Mouse (Mus musculus): ENCODE measurements around the gene Slc35f1. TPM values are rescaled to one million over a fixed set of nuclear protein-coding genes. Genes with fewer than 3 reads are reported as not detected.

Slc35f1 gene
- polyA plus RNA-seq, 1 experiment from 2014 or later = 1.1 TPM

DNA sequence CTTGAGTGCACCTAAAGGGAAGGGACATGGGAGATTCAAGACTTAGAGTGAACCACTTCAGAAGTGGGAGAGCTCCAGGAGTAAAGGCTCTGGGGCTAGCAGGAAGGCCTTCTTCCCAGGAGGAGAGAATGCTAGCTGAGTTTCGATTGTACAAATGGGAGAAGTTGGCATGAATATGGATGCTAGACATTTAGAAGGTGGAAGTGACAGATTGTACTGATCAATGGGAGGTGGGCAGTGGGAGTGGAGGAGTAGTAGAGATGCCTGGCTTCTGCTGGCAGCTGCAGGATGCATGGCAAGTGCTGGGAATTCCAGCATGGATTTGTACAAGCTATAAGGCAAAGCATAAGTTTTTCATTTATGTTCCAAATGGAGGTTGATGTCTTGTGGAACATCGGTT lies 370.4 kb downstream of the Slc35f1 start:
- H3K9ac ChIP-seq (ENCODE audit: low read length) = no peak overlapping the region
- WGBS = 81% methylated on average over 2 of the region's 2 CpGs

DNA sequence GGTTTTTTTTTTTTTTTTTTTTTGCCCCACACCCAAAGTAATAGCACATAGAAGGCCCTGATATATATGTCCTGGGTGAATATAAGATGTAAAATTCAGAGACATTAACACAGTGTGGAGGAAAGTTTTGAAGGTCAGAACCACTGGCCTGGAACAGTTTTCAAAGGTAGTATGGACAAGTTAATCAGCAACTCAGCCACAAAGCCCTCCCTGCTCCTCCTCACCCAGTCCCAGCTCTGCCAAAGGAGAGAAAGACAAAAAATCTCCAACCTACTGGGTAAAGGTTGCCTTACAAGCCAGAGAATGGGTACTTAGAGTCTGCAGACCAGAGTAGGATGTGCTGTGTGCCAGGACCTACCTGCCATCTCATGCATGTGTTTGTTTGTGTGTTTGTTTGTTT lies 372.4 kb downstream of the Slc35f1 start:
- Histone ChIP-seq H3K27ac (replicated peaks in 1 of 2; ENCODE audit: control insufficient read depth in 1 of 2, insufficient read depth in 1 of 2, low read depth in 2 of 2, low read length in 2 of 2) (no peak overlapping the region), H3K36me3 (ENCODE audit: control insufficient read depth, insufficient read depth, low read length) (no peaks in the 10 kb centered on the region), H3K4me3 (ENCODE audit: control insufficient read depth in 1 of 2, insufficient read depth in 1 of 2, low read depth in 1 of 2, low read length in 2 of 2) (no peak overlapping the region), H3K9me3 (ENCODE audit: control insufficient read depth, low read length) (no peaks in the 10 kb centered on the region), H3K27me3 (ENCODE audit: control insufficient read depth, insufficient read depth, low read length) (no peaks in the 10 kb centered on the region), H3K4me1 (ENCODE audit: control insufficient read depth in 2 of 2, insufficient read depth in 2 of 2, low read length in 2 of 2) (no peaks in the 10 kb centered on the region), H3K4me2 (ENCODE audit: low read length) (no peak overlapping the region), H3K9ac (ENCODE audit: low read length) (no peak overlapping the region)
- no peak for ATAC-seq (ENCODE audit: insufficient number of reproducible peaks, insufficient read depth, low FRiP score, low read depth)

More for the DNA sequence above, 370.4 kb downstream of the Slc35f1 start:
- H3K4me1 ChIP-seq (ENCODE audit: control insufficient read depth in 2 of 2, insufficient read depth in 2 of 2, low read length in 2 of 2) = no peaks in the 10 kb centered on the region
- H3K9me3 ChIP-seq (ENCODE audit: control insufficient read depth, low read length) = 0 out of 2 replicates have a peak, but pooled peaks cover 2% of the 10 kb centered on the region
- no peaks in the 10 kb centered on the region for H3K36me3 ChIP-seq (ENCODE audit: control insufficient read depth, insufficient read depth, low read length)
- H3K27me3 ChIP-seq (ENCODE audit: control insufficient read depth, insufficient read depth, low read length) = no peaks in the 10 kb centered on the region
- no peak overlapping the region for H3K4me3 ChIP-seq (ENCODE audit: control insufficient read depth in 1 of 2, insufficient read depth in 1 of 2, low read depth in 1 of 2, low read length in 2 of 2)
- no peak overlapping the region for H3K4me2 ChIP-seq (ENCODE audit: low read length)
- ATAC-seq (ENCODE audit: insufficient number of reproducible peaks, insufficient read depth, low FRiP score, low read depth) = no peak
- no peak overlapping the region for H3K27ac ChIP-seq (replicated peaks in 1 of 2; ENCODE audit: control insufficient read depth in 1 of 2, insufficient read depth in 1 of 2, low read depth in 2 of 2, low read length in 2 of 2)

DNA sequence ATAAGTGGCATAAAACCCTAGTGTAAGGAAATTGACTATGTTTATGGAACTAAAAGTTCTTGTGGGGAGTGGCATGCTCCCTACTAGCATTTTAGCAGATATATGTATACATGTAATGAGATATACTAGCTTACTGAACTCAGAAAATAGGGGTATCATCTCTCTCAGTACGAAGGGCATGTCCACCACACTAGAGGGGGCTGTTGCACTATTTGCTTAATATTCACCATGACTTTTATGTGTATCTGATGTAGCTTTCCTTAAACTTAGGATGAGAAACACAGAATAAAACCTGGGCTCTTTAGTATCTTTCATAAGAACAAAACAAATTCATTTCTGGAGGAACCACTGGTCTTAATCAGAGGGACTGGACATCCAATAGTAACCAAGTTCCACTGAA lies 397.5 kb downstream of the Slc35f1 start:
- Histone ChIP-seq H3K9ac (ENCODE audit: low read length) (no peak overlapping the region), H3K9me3 (ENCODE audit: control insufficient read depth, low read length) (no peaks in the 10 kb centered on the region), H3K4me3 (ENCODE audit: control insufficient read depth in 1 of 2, insufficient read depth in 1 of 2, low read depth in 1 of 2, low read length in 2 of 2) (no peak overlapping the region), H3K4me2 (ENCODE audit: low read length) (no peak overlapping the region), H3K27me3 (ENCODE audit: control insufficient read depth, insufficient read depth, low read length) (no peaks in the 10 kb centered on the region), H3K4me1 (ENCODE audit: control insufficient read depth in 2 of 2, insufficient read depth in 2 of 2, low read length in 2 of 2) (no peaks in the 10 kb centered on the region), H3K36me3 (ENCODE audit: control insufficient read depth, insufficient read depth, low read length) (no peaks in the 10 kb centered on the region), H3K27ac (replicated peaks in 1 of 2; ENCODE audit: control insufficient read depth in 1 of 2, insufficient read depth in 1 of 2, low read depth in 2 of 2, low read length in 2 of 2) (no peak overlapping the region)
- WGBS = 75% methylated on average over 1 of the region's 1 CpGs
- ATAC-seq (ENCODE audit: insufficient number of reproducible peaks, insufficient read depth, low FRiP score, low read depth) = no peak

DNA sequence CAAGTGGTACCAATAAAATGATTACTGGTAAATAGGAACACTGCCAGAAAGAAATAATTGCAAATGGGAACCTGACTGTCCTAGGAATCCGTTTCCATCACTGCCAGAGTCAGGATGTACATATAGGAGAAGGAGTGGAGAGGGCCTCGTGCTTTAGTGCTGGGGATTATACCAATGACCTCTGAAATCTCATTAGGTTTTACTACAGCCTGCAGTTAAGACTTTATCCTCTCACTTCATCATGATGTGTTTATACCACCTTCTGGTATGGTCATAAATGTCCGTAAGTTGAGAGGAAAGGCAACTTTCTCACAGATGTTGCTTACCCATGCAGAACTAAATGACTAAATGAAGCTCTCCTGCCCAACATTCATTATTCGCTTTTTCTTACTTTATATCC lies 401.2 kb downstream of the Slc35f1 start:
- no peaks in the 10 kb centered on the region for H3K4me1 ChIP-seq (ENCODE audit: control insufficient read depth in 2 of 2, insufficient read depth in 2 of 2, low read length in 2 of 2)
- H3K36me3 ChIP-seq (ENCODE audit: control insufficient read depth, insufficient read depth, low read length) = no peaks in the 10 kb centered on the region
- H3K9ac ChIP-seq (ENCODE audit: low read length) = no peak overlapping the region
- H3K27ac ChIP-seq (replicated peaks in 1 of 2; ENCODE audit: control insufficient read depth in 1 of 2, insufficient read depth in 1 of 2, low read depth in 2 of 2, low read length in 2 of 2) = no peak overlapping the region
- no peak for ATAC-seq (ENCODE audit: insufficient number of reproducible peaks, insufficient read depth, low FRiP score, low read depth)
- H3K4me3 ChIP-seq (ENCODE audit: control insufficient read depth in 1 of 2, insufficient read depth in 1 of 2, low read depth in 1 of 2, low read length in 2 of 2) = no peak overlapping the region
- 83% methylated on average over 4 of the region's 4 CpGs for WGBS
- no peaks in the 10 kb centered on the region for H3K9me3 ChIP-seq (ENCODE audit: control insufficient read depth, low read length)
- no peak overlapping the region for H3K4me2 ChIP-seq (ENCODE audit: low read length)
- H3K27me3 ChIP-seq (ENCODE audit: control insufficient read depth, insufficient read depth, low read length) = no peaks in the 10 kb centered on the region

DNA sequence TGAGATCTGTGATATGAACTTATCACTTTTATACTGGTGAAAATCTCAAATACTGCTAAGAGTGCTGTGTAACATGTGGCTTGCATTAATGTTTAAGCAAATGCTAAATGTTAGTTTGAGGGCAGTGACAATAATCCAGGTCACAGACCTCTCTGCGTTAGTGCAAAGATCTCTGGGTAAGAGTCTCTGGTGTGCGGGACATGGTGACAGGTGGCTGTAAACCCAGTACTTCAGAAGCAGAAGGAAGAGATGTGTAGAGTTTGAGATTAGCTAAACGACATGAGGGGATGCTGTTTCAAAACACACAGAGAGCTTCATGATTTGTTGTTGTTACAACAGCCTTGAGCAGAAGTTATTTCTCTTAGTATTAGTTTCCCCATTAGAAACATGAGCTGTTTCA lies 406.1 kb downstream of the Slc35f1 start:
- no peak overlapping the region for H3K4me2 ChIP-seq (ENCODE audit: low read length)
- no peaks in the 10 kb centered on the region for H3K9me3 ChIP-seq (ENCODE audit: control insufficient read depth, low read length)
- no peak overlapping the region for H3K4me3 ChIP-seq (ENCODE audit: control insufficient read depth in 1 of 2, insufficient read depth in 1 of 2, low read depth in 1 of 2, low read length in 2 of 2)
- no peak overlapping the region for H3K9ac ChIP-seq (ENCODE audit: low read length)
- WGBS = 38% methylated on average over 3 of the region's 3 CpGs
- no peaks in the 10 kb centered on the region for H3K4me1 ChIP-seq (ENCODE audit: control insufficient read depth in 2 of 2, insufficient read depth in 2 of 2, low read length in 2 of 2)
- H3K27ac ChIP-seq (replicated peaks in 1 of 2; ENCODE audit: control insufficient read depth in 1 of 2, insufficient read depth in 1 of 2, low read depth in 2 of 2, low read length in 2 of 2) = no peak overlapping the region
- no peaks in the 10 kb centered on the region for H3K36me3 ChIP-seq (ENCODE audit: control insufficient read depth, insufficient read depth, low read length)
- ATAC-seq (ENCODE audit: insufficient number of reproducible peaks, insufficient read depth, low FRiP score, low read depth) = no peak
- no peaks in the 10 kb centered on the region for H3K27me3 ChIP-seq (ENCODE audit: control insufficient read depth, insufficient read depth, low read length)

DNA sequence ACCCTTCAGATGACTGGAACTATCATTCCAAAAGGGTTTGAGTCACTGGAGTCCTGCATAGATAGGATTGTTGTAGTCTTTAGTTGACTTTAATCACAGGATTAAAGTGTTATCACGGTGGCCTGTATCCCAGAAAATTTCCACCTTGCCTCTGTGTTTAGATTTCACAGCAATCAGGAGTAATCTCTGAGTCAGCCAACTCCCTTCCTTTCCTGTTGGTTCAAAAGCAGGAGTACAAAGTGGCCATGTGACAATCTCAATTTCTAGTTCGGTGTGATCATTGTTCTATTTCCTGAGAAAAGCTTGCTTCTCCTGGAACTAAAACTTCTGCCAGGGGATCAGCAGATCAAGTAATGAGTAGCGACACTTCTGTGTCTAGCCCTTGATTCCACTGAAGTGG lies 410.5 kb downstream of the Slc35f1 start:
- Histone ChIP-seq H3K9me3 (ENCODE audit: control insufficient read depth, low read length) (no peaks in the 10 kb centered on the region), H3K9ac (ENCODE audit: low read length) (no peak overlapping the region), H3K27ac (replicated peaks in 1 of 2; ENCODE audit: control insufficient read depth in 1 of 2, insufficient read depth in 1 of 2, low read depth in 2 of 2, low read length in 2 of 2) (no peak overlapping the region), H3K27me3 (ENCODE audit: control insufficient read depth, insufficient read depth, low read length) (no peaks in the 10 kb centered on the region), H3K4me1 (ENCODE audit: control insufficient read depth in 2 of 2, insufficient read depth in 2 of 2, low read length in 2 of 2) (no peaks in the 10 kb centered on the region), H3K4me2 (ENCODE audit: low read length) (no peak overlapping the region), H3K4me3 (ENCODE audit: control insufficient read depth in 1 of 2, insufficient read depth in 1 of 2, low read depth in 1 of 2, low read length in 2 of 2) (no peak overlapping the region), H3K36me3 (ENCODE audit: control insufficient read depth, insufficient read depth, low read length) (no peaks in the 10 kb centered on the region)
- ATAC-seq (ENCODE audit: insufficient number of reproducible peaks, insufficient read depth, low FRiP score, low read depth) = no peak
- WGBS = 43% methylated on average over 3 of the region's 3 CpGs

DNA sequence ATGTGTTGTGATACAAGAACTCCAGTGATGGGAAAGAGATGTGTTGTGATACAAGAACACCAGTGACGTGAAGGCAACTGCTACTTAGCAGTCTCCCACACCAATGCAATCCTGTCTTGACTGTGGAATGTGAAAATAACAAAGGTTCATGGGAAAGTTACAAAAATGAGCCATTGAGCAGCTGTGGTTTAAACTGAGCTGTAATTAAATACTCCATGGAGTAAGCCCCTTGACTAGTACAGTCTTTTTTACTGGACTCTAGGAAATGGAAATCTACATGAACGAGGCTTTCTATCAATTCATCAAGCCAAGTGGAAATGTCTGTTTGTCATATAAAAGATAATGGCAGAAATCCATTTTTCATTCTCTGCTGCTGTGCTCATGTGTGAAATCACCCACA lies 411.1 kb downstream of the Slc35f1 start:
- Histone ChIP-seq H3K36me3 (ENCODE audit: control insufficient read depth, insufficient read depth, low read length) (no peaks in the 10 kb centered on the region), H3K4me1 (ENCODE audit: control insufficient read depth in 2 of 2, insufficient read depth in 2 of 2, low read length in 2 of 2) (no peaks in the 10 kb centered on the region), H3K27me3 (ENCODE audit: control insufficient read depth, insufficient read depth, low read length) (no peaks in the 10 kb centered on the region), H3K4me3 (ENCODE audit: control insufficient read depth in 1 of 2, insufficient read depth in 1 of 2, low read depth in 1 of 2, low read length in 2 of 2) (no peak overlapping the region), H3K4me2 (ENCODE audit: low read length) (no peak overlapping the region), H3K27ac (replicated peaks in 1 of 2; ENCODE audit: control insufficient read depth in 1 of 2, insufficient read depth in 1 of 2, low read depth in 2 of 2, low read length in 2 of 2) (no peak overlapping the region), H3K9me3 (ENCODE audit: control insufficient read depth, low read length) (no peaks in the 10 kb centered on the region), H3K9ac (ENCODE audit: low read length) (no peak overlapping the region)
- 72% methylated on average over 2 of the region's 2 CpGs for WGBS
- ATAC-seq (ENCODE audit: insufficient number of reproducible peaks, insufficient read depth, low FRiP score, low read depth) = no peak

DNA sequence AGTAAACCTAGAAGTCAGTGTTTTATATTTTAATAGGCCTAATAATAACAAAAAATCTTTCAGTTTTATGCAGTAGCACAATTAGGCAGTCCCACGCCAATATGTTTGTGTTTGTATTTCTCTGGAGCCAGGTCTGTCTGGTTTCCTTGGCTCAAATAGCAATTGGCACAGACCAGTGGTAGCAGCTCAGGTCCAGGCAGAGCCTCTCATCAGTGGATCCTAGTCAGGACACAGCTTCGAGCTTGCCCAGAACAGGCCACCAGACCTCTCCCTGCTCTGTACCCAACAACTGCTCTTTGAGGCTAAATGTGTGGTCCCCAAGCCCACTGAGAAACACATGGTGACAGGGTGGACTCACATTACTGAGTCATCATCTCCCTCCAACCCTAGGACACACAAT lies 412.1 kb downstream of the Slc35f1 start:
- Histone ChIP-seq H3K9me3 (ENCODE audit: control insufficient read depth, low read length) (no peaks in the 10 kb centered on the region), H3K4me3 (ENCODE audit: control insufficient read depth in 1 of 2, insufficient read depth in 1 of 2, low read depth in 1 of 2, low read length in 2 of 2) (no peak overlapping the region), H3K9ac (ENCODE audit: low read length) (no peak overlapping the region), H3K27me3 (ENCODE audit: control insufficient read depth, insufficient read depth, low read length) (no peaks in the 10 kb centered on the region), H3K36me3 (ENCODE audit: control insufficient read depth, insufficient read depth, low read length) (no peaks in the 10 kb centered on the region), H3K27ac (replicated peaks in 1 of 2; ENCODE audit: control insufficient read depth in 1 of 2, insufficient read depth in 1 of 2, low read depth in 2 of 2, low read length in 2 of 2) (no peak overlapping the region), H3K4me1 (ENCODE audit: control insufficient read depth in 2 of 2, insufficient read depth in 2 of 2, low read length in 2 of 2) (no peaks in the 10 kb centered on the region), H3K4me2 (ENCODE audit: low read length) (no peak overlapping the region)
- ATAC-seq (ENCODE audit: insufficient number of reproducible peaks, insufficient read depth, low FRiP score, low read depth) = no peak
- WGBS = 83% methylated on average over 2 of the region's 2 CpGs

Data from heart, embryonic 14.5 days (tissue).